8 mouse cellular contexts compared by ENCODE assay signal in the genomic region with DNA sequence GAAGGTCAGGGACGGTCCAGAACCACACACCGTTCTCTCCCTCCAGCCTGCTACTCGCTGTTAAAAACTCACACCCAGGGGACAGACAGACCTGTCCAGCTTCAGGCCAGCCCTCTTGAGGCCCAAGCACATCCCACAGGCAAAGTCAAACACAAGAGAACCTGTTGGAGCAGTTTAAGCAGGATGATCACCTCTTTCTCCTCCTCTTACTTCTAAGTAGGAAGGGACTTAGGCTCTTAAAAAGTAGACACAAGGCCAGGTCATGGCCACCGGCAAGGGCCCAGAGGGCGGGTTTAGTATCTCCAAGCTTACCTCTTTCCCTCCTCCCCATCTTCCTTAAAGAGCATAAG. TPM values are rescaled to one million over a fixed set of nuclear protein-coding genes. Genes with fewer than 3 reads are reported as not detected.
DNase-seq lines count a peak whose midpoint lies in the region; ATAC-seq and TF ChIP-seq lines count a peak whose summit lies in the region.

No protein-coding gene starts in this region.

- H3K27ac ChIP-seq in heart, embryonic 13.5 days (replicated peaks), result peak overlapping the region; percentile 86
- H3K27ac ChIP-seq in hindbrain, embryonic 12.5 days, result peak overlapping the region; percentile 83
- H3K27ac ChIP-seq in liver, postnatal 0 days (ENCODE audit: low read depth), result peak overlapping the region; percentile 92

- H3K36me3 ChIP-seq in heart, embryonic 13.5 days, result no peaks in the 10 kb centered on the region
- H3K36me3 ChIP-seq in hindbrain, embryonic 12.5 days, result no peaks in the 10 kb centered on the region
- 0 out of 2 replicates have a peak, but pooled peaks cover 3% of the 10 kb centered on the region for H3K36me3 ChIP-seq in liver, postnatal 0 days (replicated peaks; ENCODE audit: insufficient read depth, low read length)

- TF ChIP-seq CTCF in liver, postnatal 0 days (IDR thresholded peaks at IDR 0.05; ENCODE audit: low read depth), result no peak

- H3K4me3 ChIP-seq in heart, embryonic 13.5 days, result peak overlapping the region; percentile 94
- peak overlapping the region; percentile 94 for H3K4me3 ChIP-seq in hindbrain, embryonic 12.5 days
- peak overlapping the region; percentile 69 for H3K4me3 ChIP-seq in liver, postnatal 0 days (ENCODE audit: low read depth, low read length)

- H3K27me3 ChIP-seq in heart, embryonic 13.5 days (replicated peaks), result no peaks in the 10 kb centered on the region
- no peaks in the 10 kb centered on the region for H3K27me3 ChIP-seq in hindbrain, embryonic 12.5 days
- H3K27me3 ChIP-seq in liver, postnatal 0 days (ENCODE audit: insufficient read depth, low read length), result no peaks in the 10 kb centered on the region

- H3K9ac ChIP-seq in heart, embryonic 13.5 days, result peak overlapping the region; percentile 99
- H3K9ac ChIP-seq in hindbrain, embryonic 12.5 days, result peak overlapping the region; percentile 97
- H3K9ac ChIP-seq in liver, postnatal 0 days (replicated peaks), result peak overlapping the region; percentile 97

- DNase-seq in heart, adult 9 months (ENCODE audit: low spot score in 2 of 2), result no peak
- DNase-seq in Muller cell, postnatal 12 days (ENCODE audit: inconsistent ontology term), result peak; percentile 58
- no peak for DNase-seq in liver, postnatal 0 days
- DNase-seq in right cerebral cortex, postnatal 25 days, result no peak
- no peak for DNase-seq in cerebellum, adult 9-11 months

- peaks cover 66% of the 10 kb centered on the region for H3K4me1 ChIP-seq in heart, embryonic 13.5 days
- H3K4me1 ChIP-seq in hindbrain, embryonic 12.5 days, result peaks cover 38% of the 10 kb centered on the region
- H3K4me1 ChIP-seq in liver, postnatal 0 days (ENCODE audit: insufficient read depth), result peaks cover 41% of the 10 kb centered on the region

- TF ChIP-seq EP300 in liver, postnatal 0 days (IDR thresholded peaks at IDR 0.05; ENCODE audit: low read depth), result no peak

- ATAC-seq in heart, embryonic 13.5 days (ENCODE audit: extremely low read depth, insufficient number of reproducible peaks, low FRiP score, low TSS enrichment), result no peak
- ATAC-seq in hindbrain, embryonic 12.5 days (ENCODE audit: low FRiP score), result peak; percentile 24; the same call in 1 of the 2 replicates
- ATAC-seq in liver, postnatal 0 days, result peak; percentile 10
- no peak for ATAC-seq in granulocyte monocyte progenitor cell, adult 5-6 weeks (replicated peaks; ENCODE audit: poor library complexity, severe bottlenecking)

- H3K9me3 ChIP-seq in heart, embryonic 13.5 days, result no peaks in the 10 kb centered on the region
- no peaks in the 10 kb centered on the region for H3K9me3 ChIP-seq in hindbrain, embryonic 12.5 days (replicated peaks)
- no peaks in the 10 kb centered on the region for H3K9me3 ChIP-seq in liver, postnatal 0 days (ENCODE audit: low read length)

- 20% methylated on average over 5 of the region's 5 CpGs for WGBS in heart, embryonic 13.5 days
- WGBS in hindbrain, embryonic 12.5 days, result 7% methylated on average over 5 of the region's 5 CpGs
- WGBS in liver, postnatal 0 days (ENCODE audit: insufficient replicate concordance), result 9% methylated on average over 5 of the region's 5 CpGs

- peak overlapping the region; percentile 81 for H3K4me2 ChIP-seq in heart, embryonic 13.5 days
- peak overlapping the region; percentile 88 for H3K4me2 ChIP-seq in hindbrain, embryonic 12.5 days (replicated peaks)
- peak overlapping the region; percentile 95 for H3K4me2 ChIP-seq in liver, postnatal 0 days (ENCODE audit: low read depth, low read length)

RNA-seq across cellular contexts. Expression of gene Phf2, which starts 1.3 kb away (rescaled TPM):
- 3.6 and 4.3 TPM in 2 replicates for polyA plus RNA-seq in heart, embryonic 13.5 days (2015; fragmentation: Nextera tagmentation; extraction: Ambion mirVana)
- polyA plus RNA-seq in hindbrain, embryonic 12.5 days (2016; fragmentation: Nextera tagmentation; extraction: Ambion mirVana), result 10.7 and 11.3 TPM in 2 replicates
- polyA plus RNA-seq in liver, postnatal 0 days (2015; fragmentation: Nextera tagmentation; extraction: Ambion mirVana), result 1.5 and 1.6 TPM in 2 replicates
- total RNA-seq in granulocyte monocyte progenitor cell, adult 5-6 weeks (2014; fragmentation: Nextera tagmentation), result 16.7 and 26.7 TPM in 2 replicates
- 6.4 and 7.2 TPM in 2 replicates for total RNA-seq in granulocyte monocyte progenitor cell, adult 5-6 weeks (2017)

Comparison
In these comparisons a context has a peak if more than half of its experiments do, and no peak if none do; other contexts are left out.
1. ATAC-seq: peak in hindbrain, embryonic 12.5 days (single experiment) and liver, postnatal 0 days (single experiment); none in heart, embryonic 13.5 days (single experiment) and granulocyte monocyte progenitor cell, adult 5-6 weeks (single experiment).
2. Peak in every context shown above with its lines, with median percentiles within 50 percentile points of each other: H3K27ac ChIP-seq, H3K4me2 ChIP-seq, H3K4me3 ChIP-seq and H3K9ac ChIP-seq.